Mouse (Mus musculus) forebrain, embryonic 11.5 days (tissue): ENCODE measurements around the gene Rasd2. TPM values are rescaled to one million over a fixed set of nuclear protein-coding genes. Genes with fewer than 3 reads are reported as not detected.
A peak's percentile ranks its signal among the peaks of the same experiment; 100 is the strongest.

Source experiments
- ATAC-seq: fragments of 200-750 bp; cut with Nextera tagmentation; replicated peaks from 2 replicates; pipeline ENCODE4 v1.8.0; 2017; ENCODE audit warnings: moderate TSS enrichment; ENCODE audit not compliant: low FRiP score
- DNase-seq: peaks from one replicate; pipeline ENCODE4 v3.0.0-alpha.2; 2017; ENCODE audit warnings: low spot score
- H3K27ac ChIP-seq: fragments of 300-500 bp; sonication (generic); 2 replicates; pipeline ENCODE4 v1.5.1; 2014; ENCODE audit warnings: low read depth, low read length
- H3K27me3 ChIP-seq: fragments of 300-500 bp; sonication (generic); 2 replicates; pipeline ENCODE4 v1.6.1; 2014; ENCODE audit warnings: mild to moderate bottlenecking, low read length, mixed read lengths; ENCODE audit not compliant: control insufficient read depth, insufficient read depth
- H3K36me3 ChIP-seq: fragments of 300-500 bp; sonication (generic); 2 replicates; pipeline ENCODE4 v1.6.1; 2014; ENCODE audit warnings: mild to moderate bottlenecking, low read length, moderate library complexity, mixed read lengths; ENCODE audit not compliant: control insufficient read depth, insufficient read depth
- H3K4me1 ChIP-seq: fragments of 300-500 bp; sonication (generic); replicated peaks from 2 replicates; pipeline ENCODE4 v1.6.1; 2014; ENCODE audit warnings: low read length, mixed read lengths; ENCODE audit not compliant: control insufficient read depth, insufficient read depth
- H3K4me2 ChIP-seq: fragments of 300-500 bp; sonication (generic); 2 replicates; pipeline ENCODE4 v1.6.1; 2014; ENCODE audit warnings: low read depth, mild to moderate bottlenecking, low read length, moderate library complexity, mixed read lengths; ENCODE audit not compliant: severe bottlenecking
- H3K4me3 ChIP-seq: fragments of 300-500 bp; sonication (generic); 2 replicates; pipeline ENCODE4 v1.5.1; 2014; ENCODE audit warnings: low read depth, low read length
- H3K9ac ChIP-seq: fragments of 300-500 bp; sonication (generic); 2 replicates; pipeline ENCODE4 v1.6.1; 2014; ENCODE audit warnings: low read length
- H3K9me3 ChIP-seq: fragments of 300-500 bp; sonication (generic); 2 replicates; pipeline ENCODE4 v1.6.1; 2016; ENCODE audit warnings: low read length, mixed read lengths; ENCODE audit not compliant: control insufficient read depth
- WGBS: fragments of 180-500 bp; shearing (Covaris S2); extraction: QIAGEN DNeasy Blood & Tissue Kit; methylation state at CpG from one replicate; pipeline ENCODE4 v1.1.7; 2014; 5-methylcytosine and 5-hydroxymethylcytosine counted together
- polyA plus RNA-seq: library from polyadenylated mRNA; unstranded; fragments of >200 nt; fragmentation: Nextera tagmentation; extraction: Ambion mirVana; gene quantifications from 2 replicates; pipeline ENCODE4 v1.2.1, GENCODE M21; 2014

The Rasd2 gene
- polyA plus RNA-seq, 1 experiment from 2014 or later = not detected

DNA sequence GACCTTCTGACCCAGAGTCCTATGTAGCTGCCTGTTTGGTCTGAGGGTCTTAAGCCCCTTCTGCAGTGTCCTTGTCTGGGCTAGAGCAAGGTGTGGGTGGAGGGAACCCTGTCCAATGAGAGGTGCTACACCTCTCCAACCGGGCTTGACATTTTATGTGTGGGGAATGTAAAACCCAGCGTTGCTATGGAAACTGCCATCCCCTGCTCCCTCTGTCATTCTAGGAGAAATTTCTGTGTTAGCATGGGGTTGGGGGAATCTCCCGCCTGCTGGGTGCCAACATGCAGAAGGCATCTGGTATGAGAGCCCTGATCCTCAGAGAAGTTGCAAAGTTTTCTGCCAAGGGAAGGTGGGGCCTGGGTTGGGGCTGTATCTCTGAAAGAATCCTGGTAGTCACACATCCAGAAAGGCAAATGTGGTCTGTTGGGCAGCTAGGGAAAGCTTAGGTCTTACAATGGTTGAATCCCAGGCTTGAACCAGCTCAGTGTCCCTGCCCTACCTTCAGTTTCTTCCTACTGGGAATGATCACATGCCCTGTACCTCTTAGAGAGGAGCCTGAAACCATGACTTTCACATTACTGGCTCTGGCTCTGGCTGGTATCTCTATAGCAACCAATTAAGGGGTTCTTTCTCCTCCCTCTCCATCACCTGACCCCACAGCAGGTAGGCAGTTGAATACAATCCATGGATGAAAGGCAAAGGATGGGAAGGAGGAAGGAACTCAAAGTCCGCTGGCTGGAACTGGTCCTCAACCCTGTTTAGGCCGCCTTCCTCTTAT is 14.6 kb upstream of the Rasd2 start:
- H3K27me3 ChIP-seq = no peaks in the 10 kb centered on the region
- no peaks in the 10 kb centered on the region for H3K36me3 ChIP-seq
- DNase-seq = no peak
- no peaks in the 10 kb centered on the region for H3K4me1 ChIP-seq
- H3K9ac ChIP-seq = no peak overlapping the region
- H3K9me3 ChIP-seq = no peaks in the 10 kb centered on the region
- 75% methylated on average over 5 of the region's 5 CpGs for WGBS
- no peak for ATAC-seq
- no peak overlapping the region for H3K4me2 ChIP-seq
- no peak overlapping the region for H3K4me3 ChIP-seq
- no peak overlapping the region for H3K27ac ChIP-seq

DNA sequence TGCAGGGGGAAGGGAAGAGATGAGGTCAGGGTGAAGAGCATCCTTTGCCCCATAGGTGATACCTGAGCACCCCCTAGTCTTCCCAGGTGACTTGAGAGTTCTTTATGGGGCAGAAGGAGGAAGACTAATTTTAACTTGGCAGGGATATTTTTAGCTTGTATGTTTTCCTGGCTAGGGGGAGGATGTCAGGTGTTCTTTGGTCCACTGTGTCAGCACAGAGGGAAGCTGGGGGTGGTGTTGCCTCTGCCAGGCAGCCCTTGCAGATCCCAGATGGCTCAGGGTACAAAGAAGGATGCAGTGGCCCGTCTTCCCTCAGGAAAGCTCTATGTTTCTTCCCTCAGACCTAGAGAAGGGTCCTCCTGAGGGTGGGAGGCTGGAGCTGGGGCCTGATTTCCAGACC is 13.8 kb upstream of the Rasd2 start:
- Histone ChIP-seq H3K9ac (no peak overlapping the region), H3K27ac (no peak overlapping the region), H3K4me2 (no peak overlapping the region), H3K27me3 (no peaks in the 10 kb centered on the region), H3K9me3 (no peaks in the 10 kb centered on the region), H3K36me3 (no peaks in the 10 kb centered on the region), H3K4me1 (no peaks in the 10 kb centered on the region), H3K4me3 (no peak overlapping the region)
- 57% methylated on average over 1 of the region's 1 CpGs for WGBS
- ATAC-seq (no peak), DNase-seq (no peak)

DNA sequence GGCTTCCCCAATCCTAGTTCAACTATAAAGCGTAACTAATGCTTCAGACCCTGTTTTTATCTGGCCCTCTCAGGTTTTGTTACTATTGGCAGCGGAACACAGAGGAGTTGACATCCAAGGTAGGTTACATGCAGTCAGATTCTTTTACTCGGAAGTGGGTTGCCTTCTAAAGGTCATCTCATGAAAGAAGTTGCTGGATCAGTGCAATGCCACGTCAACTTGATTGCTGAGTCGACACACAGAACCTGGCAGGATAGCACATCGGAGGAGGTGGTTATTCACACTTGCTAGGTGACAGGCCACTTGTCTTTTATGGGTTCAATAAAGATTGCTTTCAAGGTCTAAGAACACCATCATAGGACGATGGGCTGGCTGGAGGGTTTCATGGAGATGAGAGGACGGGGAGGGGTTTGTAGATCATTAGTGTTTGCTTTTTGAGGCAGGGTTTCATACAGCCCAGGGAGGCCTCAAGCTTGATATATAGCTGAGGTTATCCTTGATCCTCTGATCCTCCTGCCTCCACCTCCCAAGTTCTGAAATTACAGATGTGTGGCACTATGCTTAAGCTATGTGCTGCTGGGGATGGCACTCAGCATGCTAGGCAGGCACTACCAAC is 11.6 kb upstream of the Rasd2 start:
- ATAC-seq (no peak), DNase-seq (no peak)
- Histone ChIP-seq H3K9ac (no peak overlapping the region), H3K27me3 (no peaks in the 10 kb centered on the region), H3K4me3 (no peak overlapping the region), H3K27ac (no peak overlapping the region), H3K4me2 (no peak overlapping the region), H3K4me1 (no peaks in the 10 kb centered on the region), H3K36me3 (no peaks in the 10 kb centered on the region), H3K9me3 (no peaks in the 10 kb centered on the region)
- 88% methylated on average over 8 of the region's 8 CpGs for WGBS

DNA sequence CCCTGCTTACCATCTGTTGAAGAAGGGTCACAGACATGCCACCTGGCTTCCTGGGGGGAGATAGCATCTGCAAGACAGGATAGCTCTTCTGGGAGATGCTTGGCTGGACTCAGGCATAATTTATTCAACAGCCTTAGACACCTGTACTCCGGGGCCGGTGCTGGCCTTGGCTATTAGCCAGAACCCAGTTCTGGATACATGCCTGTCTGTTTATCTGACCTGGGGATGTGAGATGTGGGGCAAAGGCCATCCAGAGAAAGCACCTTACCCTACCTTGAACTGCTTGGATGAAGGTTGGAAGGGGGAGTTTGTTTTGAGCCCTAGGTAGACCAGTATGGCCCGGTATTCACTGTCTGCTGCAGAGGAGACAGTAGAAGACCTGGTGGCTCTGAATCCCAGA is 10.8 kb upstream of the Rasd2 start:
- ATAC-seq (no peak), DNase-seq (no peak)
- Histone ChIP-seq H3K27me3 (no peaks in the 10 kb centered on the region), H3K9ac (no peak overlapping the region), H3K27ac (no peak overlapping the region), H3K4me2 (no peak overlapping the region), H3K4me3 (no peak overlapping the region), H3K4me1 (no peaks in the 10 kb centered on the region), H3K36me3 (no peaks in the 10 kb centered on the region), H3K9me3 (no peaks in the 10 kb centered on the region)
- 88% methylated on average over 3 of the region's 3 CpGs for WGBS

DNA sequence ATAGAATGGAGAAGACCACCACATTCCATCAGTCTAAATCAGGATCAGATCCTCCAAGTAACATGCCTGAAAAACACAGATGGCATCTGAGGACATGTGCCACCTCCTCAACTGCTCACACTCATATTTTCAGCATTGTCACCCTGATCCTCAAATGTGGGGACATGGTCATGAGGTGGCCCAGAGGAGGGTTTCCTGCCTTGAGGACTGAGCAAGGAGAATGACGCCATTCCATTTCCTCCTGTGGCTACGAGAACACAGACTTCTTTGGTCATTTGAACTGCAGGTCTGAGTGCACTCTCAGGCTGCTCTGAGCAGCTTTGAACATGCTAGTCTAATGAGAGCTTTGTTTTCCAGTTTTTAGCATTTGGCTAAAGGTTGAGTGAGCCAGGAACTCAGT is 10.3 kb upstream of the Rasd2 start:
- H3K9me3 ChIP-seq = no peaks in the 10 kb centered on the region

DNA sequence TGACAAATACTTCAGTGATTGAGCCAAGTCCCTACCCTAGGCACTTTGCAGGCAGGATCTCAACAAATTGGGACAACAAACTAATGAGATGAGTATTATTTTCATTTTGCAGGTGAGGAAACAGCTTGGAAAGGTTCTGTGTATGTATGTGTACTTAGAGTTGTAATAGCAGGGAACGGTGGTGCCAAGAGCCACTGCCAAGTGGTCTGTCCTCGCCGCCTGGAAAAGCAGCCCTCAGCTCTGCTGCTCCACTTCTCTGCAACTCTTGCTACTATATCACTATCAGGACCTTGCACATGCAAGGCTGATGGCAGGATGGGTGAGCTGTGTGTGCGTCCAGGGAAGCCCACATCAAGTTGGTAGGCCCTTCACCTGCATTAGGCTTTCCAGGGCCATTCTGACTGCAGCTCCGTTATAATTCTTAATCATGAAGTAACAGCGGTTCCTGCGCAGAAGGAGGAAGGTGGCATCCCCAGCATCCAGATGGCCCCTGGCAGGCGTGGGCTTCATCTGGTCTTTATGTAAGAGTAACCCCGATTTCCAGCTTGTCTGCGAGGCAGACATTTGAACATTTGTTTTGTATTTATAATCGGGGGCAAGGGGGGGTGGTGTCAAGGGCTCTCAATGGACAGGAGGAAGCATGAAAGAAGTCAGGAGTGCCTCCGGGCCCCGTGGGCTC is 9.4 kb upstream of the Rasd2 start:
- Histone ChIP-seq H3K27ac (no peak overlapping the region), H3K36me3 (no peaks in the 10 kb centered on the region), H3K27me3 (no peaks in the 10 kb centered on the region), H3K9me3 (no peaks in the 10 kb centered on the region), H3K9ac (no peak overlapping the region), H3K4me1 (no peaks in the 10 kb centered on the region), H3K4me2 (no peak overlapping the region), H3K4me3 (no peak overlapping the region)
- DNase-seq (no peak), ATAC-seq (no peak)
- WGBS = 88% methylated on average over 13 of the region's 13 CpGs

More for the DNA sequence above, 10.3 kb upstream of the Rasd2 start:
- H3K36me3 ChIP-seq = no peaks in the 10 kb centered on the region
- no peak overlapping the region for H3K4me2 ChIP-seq
- ATAC-seq (no peak), DNase-seq (no peak)
- H3K9ac ChIP-seq = no peak overlapping the region
- H3K27me3 ChIP-seq = no peaks in the 10 kb centered on the region
- no peaks in the 10 kb centered on the region for H3K4me1 ChIP-seq
- WGBS = 84% methylated on average over 2 of the region's 2 CpGs
- H3K4me3 ChIP-seq = no peak overlapping the region
- no peak overlapping the region for H3K27ac ChIP-seq

DNA sequence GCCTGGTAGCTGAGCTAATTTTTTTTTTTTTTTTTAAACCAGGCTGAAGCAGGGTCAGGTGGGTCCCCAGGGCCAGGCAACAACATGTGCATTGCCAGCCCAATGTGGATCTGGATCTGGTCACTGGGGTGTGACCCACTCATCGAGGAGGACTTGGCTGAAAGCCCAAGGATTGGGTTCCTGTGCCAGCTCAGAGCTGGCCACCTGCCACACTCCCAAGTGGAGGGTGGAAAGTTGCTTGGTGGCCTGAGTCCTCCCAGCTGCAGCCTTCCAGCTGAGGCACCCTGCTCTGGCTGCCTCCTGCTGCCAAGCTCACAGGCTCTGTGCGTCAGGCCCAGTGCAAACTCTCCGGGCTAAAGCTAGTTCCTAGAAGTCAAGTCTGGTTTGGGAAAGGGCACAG is 2.3 kb upstream of the Rasd2 start:
- H3K36me3 ChIP-seq = no peaks in the 10 kb centered on the region
- whole genome bisulfite sequencing = 78% methylated on average over 3 of the region's 3 CpGs
- no peak overlapping the region for H3K27ac ChIP-seq
- DNase-seq = no peak
- no peak overlapping the region for H3K9ac ChIP-seq
- peaks cover 5% of the 10 kb centered on the region; the same call in 1 of the 2 replicates for H3K4me1 ChIP-seq
- H3K9me3 ChIP-seq = no peaks in the 10 kb centered on the region
- H3K4me3 ChIP-seq = no peak overlapping the region
- peaks cover 40% of the 10 kb centered on the region for H3K27me3 ChIP-seq
- no peak for ATAC-seq
- H3K4me2 ChIP-seq = no peak overlapping the region

DNA sequence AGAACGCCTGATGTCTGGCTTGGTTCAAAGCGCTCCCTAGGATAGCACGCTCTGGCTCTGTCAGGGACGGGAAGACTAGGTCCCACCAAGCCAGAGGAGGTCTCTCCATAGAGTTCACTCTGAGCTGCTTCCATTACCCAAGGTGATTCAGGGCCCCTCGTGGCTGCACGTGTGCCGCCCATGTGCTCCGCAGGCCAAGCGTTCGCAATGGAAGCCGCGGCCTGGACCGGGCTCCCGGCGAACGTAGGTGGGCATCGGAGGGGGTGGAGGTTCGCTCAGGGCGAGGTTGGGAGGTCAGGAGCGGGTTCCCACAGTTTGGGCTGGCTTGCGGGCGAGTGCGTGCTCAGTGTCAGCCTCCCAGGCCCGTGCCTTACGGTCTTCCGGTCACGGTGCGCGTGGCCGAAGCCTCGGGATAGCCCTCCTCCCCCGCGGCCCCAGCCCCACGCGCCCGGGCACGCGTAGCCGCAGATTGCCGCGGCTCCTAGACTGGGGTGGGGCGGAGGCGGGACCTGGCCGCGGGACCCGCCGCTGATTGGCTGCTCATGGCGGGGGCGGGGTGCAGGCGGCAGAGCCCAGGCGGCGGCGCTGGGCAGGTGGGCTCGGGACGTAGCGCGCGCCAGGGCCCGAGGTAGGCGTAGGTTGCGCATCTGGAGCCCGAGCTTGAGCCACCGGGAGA is 975 bp upstream of the Rasd2 start:
- peak; percentile 95 for ATAC-seq
- no peak overlapping the region for H3K27ac ChIP-seq
- no peaks in the 10 kb centered on the region for H3K36me3 ChIP-seq
- H3K4me2 ChIP-seq = peak overlapping the region; percentile 95
- H3K27me3 ChIP-seq = peaks cover 40% of the 10 kb centered on the region
- H3K9me3 ChIP-seq = no peaks in the 10 kb centered on the region
- H3K9ac ChIP-seq = peak overlapping the region; percentile 43
- DNase-seq = peak; percentile 91
- WGBS = under 1% methylated on average over 62 of the region's 63 CpGs
- peaks cover 5% of the 10 kb centered on the region; the same call in 1 of the 2 replicates for H3K4me1 ChIP-seq
- peak overlapping the region; percentile 43 for H3K4me3 ChIP-seq
